Mouse (Mus musculus): ENCODE results near the gene Crybb3.

GRCm38 (mm10) chr5:113087465-113087864, 6.1 kb upstream of the Crybb3 start:
- TF ChIP-seq POLR2A (IDR thresholded peaks at IDR 0.05; ENCODE audit: control insufficient read depth, low read depth, low read length) (no peak), CTCF (IDR thresholded peaks at IDR 0.05; ENCODE audit: control insufficient read depth, insufficient read depth, insufficient replicate concordance, low read depth, low read length) (no peak)
